In genomic region chr11:31370436-31371230, GRCm38 (mm10) we compare ENCODE assay signal across 8 mouse cellular contexts. TPM values are rescaled to one million over a fixed set of nuclear protein-coding genes. Genes with fewer than 3 reads are reported as not detected.
DNase-seq lines count a peak whose midpoint lies in the region; ATAC-seq lines count a peak whose summit lies in the region.

No protein-coding gene starts in this region.

- DNase-seq in heart, adult 11 months = no peak
- peak; percentile 19 for DNase-seq in neural tube, embryonic 11.5 days (ENCODE audit: low spot score)
- DNase-seq in c-Kit-positive CD71-positive TER-119-positive erythroid progenitor cells, embryonic 14.5 days (ENCODE audit: low spot score) = no peak
- no peak for DNase-seq in adrenal gland, postnatal 25 days
- DNase-seq in ovary, postnatal 36 days (ENCODE audit: low spot score) = no peak

- H3K9me3 ChIP-seq in heart, embryonic 13.5 days = no peaks in the 10 kb centered on the region
- H3K9me3 ChIP-seq in embryonic facial prominence, embryonic 12.5 days = no peaks in the 10 kb centered on the region
- no peaks in the 10 kb centered on the region for H3K9me3 ChIP-seq in kidney, embryonic 16.5 days (ENCODE audit: low read length)
- no peaks in the 10 kb centered on the region for H3K9me3 ChIP-seq in neural tube, embryonic 11.5 days (ENCODE audit: control insufficient read depth, low read length)

- no peaks in the 10 kb centered on the region for H3K36me3 ChIP-seq in heart, embryonic 13.5 days
- no peaks in the 10 kb centered on the region for H3K36me3 ChIP-seq in embryonic facial prominence, embryonic 12.5 days
- H3K36me3 ChIP-seq in kidney, embryonic 16.5 days (ENCODE audit: insufficient read depth, low read length) = no peaks in the 10 kb centered on the region
- H3K36me3 ChIP-seq in neural tube, embryonic 11.5 days (ENCODE audit: control insufficient read depth, insufficient read depth, low read length) = no peaks in the 10 kb centered on the region

- H3K27me3 ChIP-seq in heart, embryonic 13.5 days (replicated peaks) = peaks cover 57% of the 10 kb centered on the region
- peaks cover 59% of the 10 kb centered on the region for H3K27me3 ChIP-seq in embryonic facial prominence, embryonic 12.5 days
- peaks cover 39% of the 10 kb centered on the region for H3K27me3 ChIP-seq in kidney, embryonic 16.5 days (ENCODE audit: insufficient read depth, low read length)
- peaks cover 16% of the 10 kb centered on the region for H3K27me3 ChIP-seq in neural tube, embryonic 11.5 days (ENCODE audit: control insufficient read depth, insufficient read depth, low read length)

- peak overlapping the region; percentile 67 for H3K4me3 ChIP-seq in heart, embryonic 13.5 days
- H3K4me3 ChIP-seq in embryonic facial prominence, embryonic 12.5 days = peak overlapping the region; percentile 53
- peak overlapping the region; percentile 61 for H3K4me3 ChIP-seq in kidney, embryonic 16.5 days (ENCODE audit: low read length)
- peak overlapping the region; percentile 56 for H3K4me3 ChIP-seq in neural tube, embryonic 11.5 days (ENCODE audit: low read depth, low read length)

- 3% methylated on average over 23 of the region's 24 CpGs for WGBS in heart, embryonic 13.5 days
- WGBS in embryonic facial prominence, embryonic 12.5 days = 2% methylated on average over 19 of the region's 24 CpGs
- 2% methylated on average over 24 of the region's 24 CpGs for WGBS in kidney, embryonic 16.5 days
- under 1% methylated on average over 24 of the region's 24 CpGs for WGBS in neural tube, embryonic 11.5 days

- H3K4me1 ChIP-seq in heart, embryonic 13.5 days = peaks cover 30% of the 10 kb centered on the region
- H3K4me1 ChIP-seq in embryonic facial prominence, embryonic 12.5 days = peaks cover 16% of the 10 kb centered on the region; the same call in 1 of the 2 replicates
- H3K4me1 ChIP-seq in kidney, embryonic 16.5 days (ENCODE audit: insufficient read depth, low read length) = peaks cover 17% of the 10 kb centered on the region; the same call in 1 of the 2 replicates
- peaks cover 3% of the 10 kb centered on the region for H3K4me1 ChIP-seq in neural tube, embryonic 11.5 days (ENCODE audit: control insufficient read depth, insufficient read depth, low read length)

- peak overlapping the region; percentile 83 for H3K9ac ChIP-seq in heart, embryonic 13.5 days
- peak overlapping the region; percentile 24; the same call in 1 of the 2 replicates for H3K9ac ChIP-seq in embryonic facial prominence, embryonic 12.5 days
- peak overlapping the region; percentile 53; the same call in 1 of the 2 replicates for H3K9ac ChIP-seq in kidney, embryonic 16.5 days (replicated peaks; ENCODE audit: low read length)
- no peak overlapping the region for H3K9ac ChIP-seq in neural tube, embryonic 11.5 days (ENCODE audit: low read length)

- no peak overlapping the region for H3K27ac ChIP-seq in heart, embryonic 13.5 days (replicated peaks)
- H3K27ac ChIP-seq in embryonic facial prominence, embryonic 12.5 days = no peak overlapping the region
- no peak overlapping the region for H3K27ac ChIP-seq in kidney, embryonic 16.5 days (ENCODE audit: low read length)
- no peak overlapping the region for H3K27ac ChIP-seq in neural tube, embryonic 11.5 days (ENCODE audit: low read depth, low read length)

- peak overlapping the region; percentile 98 for H3K4me2 ChIP-seq in heart, embryonic 13.5 days
- peak overlapping the region; percentile 99 for H3K4me2 ChIP-seq in embryonic facial prominence, embryonic 12.5 days (replicated peaks)
- H3K4me2 ChIP-seq in kidney, embryonic 16.5 days (replicated peaks; ENCODE audit: low read depth, low read length) = peak overlapping the region; percentile 96
- H3K4me2 ChIP-seq in neural tube, embryonic 11.5 days (ENCODE audit: low read depth) = peak overlapping the region; percentile 100

- no peak for ATAC-seq in heart, embryonic 13.5 days (ENCODE audit: extremely low read depth, insufficient number of reproducible peaks, low FRiP score, low TSS enrichment)
- ATAC-seq in embryonic facial prominence, embryonic 12.5 days (ENCODE audit: insufficient number of reproducible peaks, insufficient read depth, low FRiP score, low TSS enrichment) = no peak
- ATAC-seq in kidney, embryonic 16.5 days (ENCODE audit: low FRiP score, low TSS enrichment) = no peak
- peak; percentile 1; the same call in 1 of the 2 replicates for ATAC-seq in neural tube, embryonic 11.5 days (ENCODE audit: insufficient read depth, low FRiP score, low TSS enrichment)

RNA-seq across cellular contexts. Expression of gene Stc2, which starts 0.8 kb away (rescaled TPM):
- polyA plus RNA-seq in heart, embryonic 13.5 days (2015; fragmentation: Nextera tagmentation; extraction: Ambion mirVana) = 3.0 and 3.2 TPM in 2 replicates
- polyA plus RNA-seq in embryonic facial prominence, embryonic 12.5 days (2016; fragmentation: Nextera tagmentation; extraction: Ambion mirVana) = 1.6 and 1.8 TPM in 2 replicates
- 2.8 and 3.6 TPM in 2 replicates for polyA plus RNA-seq in kidney, embryonic 16.5 days (2015; fragmentation: Nextera tagmentation; extraction: Ambion mirVana)
- polyA plus RNA-seq in neural tube, embryonic 11.5 days (2014; fragmentation: Nextera tagmentation; extraction: Ambion mirVana) = 0.31 and 1.1 TPM in 2 replicates
- 1.0 and 1.5 TPM in 2 replicates for total RNA-seq in adrenal gland, postnatal 25 days (2021)
